Mouse (Mus musculus): ENCODE data around the gene Exosc5.
A peak's percentile ranks its signal among the peaks of the same experiment; 100 is the strongest.

Gene Exosc5

GRCm38 (mm10) chr7:25679971-25680370 lies 21.0 kb downstream of the Exosc5 start:
- no peak for DNase-seq (ENCODE audit: low spot score in 2 of 2)

GRCm38 (mm10) chr7:25680514-25681258 lies 21.7 kb downstream of the Exosc5 start, which contains the start of gene B9d2:
Gene B9d2 (plus strand): TSS chr7:25680780.
- DNase-seq (ENCODE audit: low spot score in 2 of 2): peak; percentile 94 to 97

GRCm38 (mm10) chr7:25681341-25682231 lies 22.6 kb downstream of the Exosc5 start:
- no peak for DNase-seq (ENCODE audit: low spot score in 2 of 2)

GRCm38 (mm10) chr7:25683474-25684180 lies 24.7 kb downstream of the Exosc5 start:
- no peak for DNase-seq (ENCODE audit: low spot score in 2 of 2)

GRCm38 (mm10) chr7:25684659-25685058 lies 25.7 kb downstream of the Exosc5 start:
- DNase-seq (ENCODE audit: low spot score in 2 of 2): no peak

GRCm38 (mm10) chr7:25685926-25686470 lies 27.0 kb downstream of the Exosc5 start:
- DNase-seq (ENCODE audit: low spot score in 2 of 2): no peak

GRCm38 (mm10) chr7:25686680-25687531 lies 27.9 kb downstream of the Exosc5 start, which contains the start of gene Tgfb1:
Gene Tgfb1 (plus strand): TSS chr7:25687002.
- DNase-seq (ENCODE audit: low spot score in 2 of 2): peak; percentile 71 to 90

GRCm38 (mm10) chr7:25687811-25688401 lies 28.9 kb downstream of the Exosc5 start:
- DNase-seq (ENCODE audit: low spot score in 2 of 2): peak in 1 of 2 experiments; percentile 77

GRCm38 (mm10) chr7:25688810-25689586 lies 30.0 kb downstream of the Exosc5 start:
- peak; percentile 77 to 86 for DNase-seq (ENCODE audit: low spot score in 2 of 2)

- DNase-seq (ENCODE audit: low spot score in 2 of 2): no peak
Measured at GRCm38 (mm10) chr7:25689603-25690021, 30.6 kb downstream of the Exosc5 start.

- no peak for DNase-seq (ENCODE audit: low spot score in 2 of 2)
Measured at GRCm38 (mm10) chr7:25690051-25690450, 31.1 kb downstream of the Exosc5 start.

GRCm38 (mm10) chr7:25694104-25694503 lies 35.1 kb downstream of the Exosc5 start:
- no peak for DNase-seq (ENCODE audit: low spot score in 2 of 2)

GRCm38 (mm10) chr7:25699851-25700250 lies 40.9 kb downstream of the Exosc5 start:
- no peak for DNase-seq (ENCODE audit: low spot score in 2 of 2)

GRCm38 (mm10) chr7:25700732-25701131 lies 41.8 kb downstream of the Exosc5 start:
- no peak for DNase-seq (ENCODE audit: low spot score in 2 of 2)

- DNase-seq (ENCODE audit: low spot score in 2 of 2): no peak
Measured at GRCm38 (mm10) chr7:25702350-25702749, 43.4 kb downstream of the Exosc5 start.

GRCm38 (mm10) chr7:25703793-25704494 lies 45.0 kb downstream of the Exosc5 start:
- no peak for DNase-seq (ENCODE audit: low spot score in 2 of 2)

- no peak for DNase-seq (ENCODE audit: low spot score in 2 of 2)
Measured at GRCm38 (mm10) chr7:25704716-25705364, 45.9 kb downstream of the Exosc5 start.

- DNase-seq (ENCODE audit: low spot score in 2 of 2): peak in 1 of 2 experiments; percentile 19
Measured at GRCm38 (mm10) chr7:25705801-25706251, 46.9 kb downstream of the Exosc5 start.
